Mouse (Mus musculus) embryonic facial prominence, embryonic 14.5 days (tissue): ENCODE measurements at regions not wholly inside any gene's neighbourhood (a gene's known extent, or its start where the extent isn't known, plus 50 kb on each side); places are given as distances from the start of the nearest gene placed in this dataset.

Experiments
- ATAC-seq: fragments of 200-750 bp; cut with Nextera tagmentation; 2 replicates; pipeline ENCODE4 v1.8.0; 2017; ENCODE audit warnings: low read depth, moderate number of reproducible peaks, moderate TSS enrichment
- DNase-seq: peaks from one replicate; pipeline ENCODE4 v3.0.0-alpha.2; 2015; ENCODE audit warnings: low spot score
- H3K27ac ChIP-seq: fragments of 300-500 bp; sonication (generic); replicated peaks from 2 replicates; pipeline ENCODE4 v1.5.1; 2014; ENCODE audit warnings: low read depth, mild to moderate bottlenecking, low read length, moderate library complexity
- H3K27me3 ChIP-seq: fragments of 300-500 bp; sonication (generic); replicated peaks from 2 replicates; pipeline ENCODE4 v1.6.1; 2014; ENCODE audit warnings: low read length; ENCODE audit not compliant: control insufficient read depth, insufficient read depth
- H3K36me3 ChIP-seq: fragments of 300-500 bp; sonication (generic); 2 replicates; pipeline ENCODE4 v1.6.1; 2014; ENCODE audit warnings: low read length, mixed read lengths; ENCODE audit not compliant: control insufficient read depth, insufficient read depth
- H3K4me1 ChIP-seq: fragments of 300-500 bp; sonication (generic); 2 replicates; pipeline ENCODE4 v1.6.1; 2014; ENCODE audit warnings: antibody characterized with exemption, low read length; ENCODE audit not compliant: control insufficient read depth, insufficient read depth
- H3K4me2 ChIP-seq: fragments of 300-500 bp; sonication (generic); 2 replicates; pipeline ENCODE4 v1.6.1; 2014; ENCODE audit warnings: low read depth, mild to moderate bottlenecking, low read length, moderate library complexity, mixed read lengths
- H3K4me3 ChIP-seq: fragments of 300-500 bp; sonication (generic); 2 replicates; pipeline ENCODE4 v1.5.1; 2014; ENCODE audit warnings: low read depth, mild to moderate bottlenecking, low read length
- H3K9ac ChIP-seq: fragments of 300-500 bp; sonication (generic); 2 replicates; pipeline ENCODE4 v1.6.1; 2014; ENCODE audit warnings: low read depth, mild to moderate bottlenecking, low read length, moderate library complexity, mixed read lengths
- H3K9me3 ChIP-seq: fragments of 300-500 bp; sonication (generic); 2 replicates; pipeline ENCODE4 v1.6.1; 2016; ENCODE audit warnings: low read length; ENCODE audit not compliant: control insufficient read depth
- WGBS: fragments of 180-500 bp; shearing (Covaris S2); extraction: QIAGEN DNeasy Blood & Tissue Kit; methylation state at CpG from one replicate; pipeline ENCODE4 v1.1.7; 2014; 5-methylcytosine and 5-hydroxymethylcytosine counted together

DNA sequence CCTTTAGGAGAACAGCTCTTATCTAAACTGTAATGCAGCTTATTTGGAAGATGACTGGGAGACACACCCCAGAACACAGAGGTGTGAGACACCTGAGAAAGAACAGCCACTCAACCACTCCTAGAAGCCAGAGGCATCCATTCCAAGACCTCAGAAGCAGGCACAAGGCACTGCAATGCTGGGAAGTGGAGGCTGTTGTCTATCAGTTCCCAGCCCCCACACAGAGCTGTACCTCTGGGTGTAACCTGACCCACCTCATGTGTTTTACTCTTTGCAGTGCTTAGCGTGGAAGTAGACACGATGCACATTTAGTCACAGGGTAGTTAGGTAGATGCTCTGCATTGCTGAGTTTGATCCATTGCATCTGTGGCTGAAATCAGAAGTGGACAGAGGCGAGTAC is 62.6 kb upstream of the Zfp706 start:
- Histone ChIP-seq H3K9ac (no peak overlapping the region), H3K9me3 (no peaks in the 10 kb centered on the region), H3K27ac (no peak overlapping the region), H3K4me3 (no peak overlapping the region), H3K27me3 (no peaks in the 10 kb centered on the region), H3K4me2 (no peak overlapping the region), H3K4me1 (no peaks in the 10 kb centered on the region), H3K36me3 (no peaks in the 10 kb centered on the region)
- DNase-seq (no peak), ATAC-seq (no peak)
- 32% methylated on average over 3 of the region's 3 CpGs for WGBS

DNA sequence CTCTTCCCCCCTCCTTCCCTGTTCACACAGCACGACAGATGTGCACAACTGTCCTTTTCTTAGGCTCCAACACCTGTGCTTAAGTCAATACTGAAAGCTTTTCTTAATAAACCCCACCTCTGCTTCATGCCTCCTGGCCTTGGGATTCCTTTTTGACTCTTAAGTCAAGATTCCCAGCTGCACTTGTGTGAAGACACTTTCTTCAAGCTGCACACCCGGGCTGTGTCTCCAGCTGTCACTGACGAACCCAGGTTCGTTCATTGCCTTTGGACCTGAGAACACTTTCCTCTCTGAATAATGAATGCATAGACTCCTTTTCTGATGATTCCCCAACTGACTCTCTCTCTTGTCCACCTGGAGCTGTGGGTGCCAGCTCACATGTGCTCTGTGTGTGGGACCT is 59.8 kb upstream of the Zfp706 start:
- ATAC-seq (no peak), DNase-seq (no peak)
- H3K4me2 ChIP-seq, result no peak overlapping the region
- no peaks in the 10 kb centered on the region for H3K4me1 ChIP-seq
- H3K36me3 ChIP-seq, result no peaks in the 10 kb centered on the region
- no peak overlapping the region for H3K4me3 ChIP-seq
- WGBS, result 72% methylated on average over 4 of the region's 4 CpGs
- H3K27ac ChIP-seq, result no peak overlapping the region
- H3K9ac ChIP-seq, result no peak overlapping the region
- no peaks in the 10 kb centered on the region for H3K9me3 ChIP-seq
- H3K27me3 ChIP-seq, result no peaks in the 10 kb centered on the region

DNA sequence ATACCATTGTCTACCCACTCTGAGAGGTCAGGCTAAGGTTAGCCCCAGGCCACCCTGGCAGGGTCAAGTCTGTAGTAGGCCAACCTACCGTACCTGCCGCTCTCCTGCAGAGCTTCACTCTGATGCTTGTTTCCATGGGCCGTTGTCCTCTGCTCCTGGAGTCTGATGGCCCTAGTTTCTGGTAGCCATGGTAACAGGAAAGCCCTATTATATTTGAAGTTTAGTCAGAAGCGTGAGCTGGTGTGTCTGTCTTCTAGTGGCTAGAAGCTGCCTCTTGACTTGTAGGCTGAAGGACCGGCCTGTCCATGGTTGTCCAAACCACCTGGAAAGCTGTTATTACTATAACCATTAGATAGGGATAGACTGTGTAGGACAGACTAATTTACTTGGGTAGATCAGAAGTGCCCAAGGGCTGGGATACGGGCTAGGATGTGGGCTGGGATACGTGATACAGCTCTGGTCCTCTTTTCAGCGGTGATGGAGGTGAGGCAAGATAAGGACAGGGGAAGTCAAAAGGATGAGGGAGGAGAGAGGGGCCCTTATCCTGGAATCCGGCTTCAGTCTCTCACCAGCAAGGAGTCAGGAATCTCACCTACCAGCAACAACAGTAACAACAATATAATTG is 58.5 kb upstream of the Zfp706 start:
- H3K36me3 ChIP-seq, result no peaks in the 10 kb centered on the region
- no peak overlapping the region for H3K4me3 ChIP-seq
- WGBS, result 89% methylated on average over 8 of the region's 9 CpGs

DNA sequence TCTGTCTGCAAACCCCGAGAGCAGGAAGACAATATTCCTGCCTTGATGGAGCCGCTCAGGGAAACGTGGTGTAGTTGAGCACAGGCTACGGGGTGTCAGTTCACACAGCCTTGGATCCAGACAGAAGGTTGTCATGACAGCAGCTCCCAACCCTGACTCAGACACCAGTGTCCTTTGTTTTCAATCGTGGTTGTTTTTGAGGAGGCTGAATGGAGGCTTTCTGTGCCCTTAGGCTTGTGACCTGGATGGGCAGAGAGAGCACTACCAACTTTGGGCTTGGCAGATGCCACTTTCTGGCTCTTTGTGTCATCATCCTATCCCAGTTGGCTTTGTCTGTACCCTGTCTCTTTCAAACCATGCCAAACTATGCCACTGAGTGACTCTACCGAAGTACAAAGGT is 57.8 kb upstream of the Zfp706 start:
- Histone ChIP-seq H3K4me3 (no peak overlapping the region), H3K36me3 (no peaks in the 10 kb centered on the region), H3K27me3 (no peaks in the 10 kb centered on the region), H3K4me2 (no peak overlapping the region), H3K4me1 (no peaks in the 10 kb centered on the region), H3K27ac (no peak overlapping the region), H3K9ac (no peak overlapping the region), H3K9me3 (no peaks in the 10 kb centered on the region)
- ATAC-seq (no peak), DNase-seq (no peak)
- WGBS, result 68% methylated on average over 6 of the region's 6 CpGs

More for the DNA sequence above, 58.5 kb upstream of the Zfp706 start:
- no peak overlapping the region for H3K4me2 ChIP-seq
- H3K27me3 ChIP-seq, result no peaks in the 10 kb centered on the region
- DNase-seq (no peak), ATAC-seq (no peak)
- H3K4me1 ChIP-seq, result no peaks in the 10 kb centered on the region
- no peak overlapping the region for H3K27ac ChIP-seq
- no peak overlapping the region for H3K9ac ChIP-seq
- H3K9me3 ChIP-seq, result no peaks in the 10 kb centered on the region

DNA sequence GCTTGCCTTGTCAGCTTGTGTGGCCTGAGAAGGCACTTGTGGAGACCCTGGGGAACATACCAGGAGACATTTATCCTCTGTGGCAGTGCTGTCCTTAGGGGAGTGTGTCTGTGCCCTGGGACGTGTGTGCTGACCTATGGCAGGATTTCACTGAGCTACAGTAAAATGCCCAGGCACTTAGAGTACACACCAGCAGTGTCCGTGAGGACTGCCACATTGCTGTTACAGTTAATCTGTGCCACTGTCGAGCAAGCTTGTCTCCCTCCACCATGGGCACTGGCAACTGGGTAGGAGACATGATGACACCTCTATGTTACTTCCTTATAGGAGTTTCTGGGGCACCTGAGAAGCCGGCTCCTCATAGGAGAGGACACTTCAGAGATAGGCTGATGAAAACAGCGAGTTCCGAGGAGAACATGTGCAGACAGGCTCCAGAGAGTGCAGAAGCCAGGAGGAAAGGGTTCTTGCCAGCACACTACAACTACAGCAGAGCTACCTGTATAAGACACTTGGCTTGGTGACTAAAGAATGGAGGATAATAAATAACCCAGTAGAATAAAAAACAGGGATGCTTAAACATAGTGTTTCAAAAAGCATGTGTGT is 56.3 kb upstream of the Zfp706 start:
- no peaks in the 10 kb centered on the region for H3K27me3 ChIP-seq
- no peaks in the 10 kb centered on the region for H3K4me1 ChIP-seq
- H3K9ac ChIP-seq, result no peak overlapping the region
- no peaks in the 10 kb centered on the region for H3K9me3 ChIP-seq
- WGBS, result 77% methylated on average over 6 of the region's 6 CpGs
- ATAC-seq (no peak), DNase-seq (no peak)
- no peak overlapping the region for H3K4me3 ChIP-seq
- no peaks in the 10 kb centered on the region for H3K36me3 ChIP-seq
- no peak overlapping the region for H3K4me2 ChIP-seq
- H3K27ac ChIP-seq, result no peak overlapping the region

DNA sequence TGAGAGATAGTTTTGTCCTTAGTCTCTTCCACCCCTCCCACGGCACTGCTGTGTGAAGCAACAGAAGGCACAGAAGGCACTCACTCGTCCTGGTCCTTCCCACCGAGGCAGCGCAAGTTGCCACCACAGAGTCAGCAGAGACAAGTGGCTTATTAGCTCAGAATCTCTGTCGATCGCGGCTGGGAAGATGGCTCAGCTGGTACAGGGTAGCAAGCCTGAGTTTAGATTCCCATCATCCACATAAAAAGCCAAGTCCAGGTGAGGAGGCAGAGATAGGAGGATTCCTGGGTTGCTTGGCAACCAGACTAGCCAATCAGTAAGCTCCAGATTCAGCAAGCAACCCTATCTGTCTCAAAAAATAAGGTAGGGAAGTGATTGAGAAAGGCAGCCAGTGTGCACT is 55.0 kb upstream of the Zfp706 start:
- Histone ChIP-seq H3K27ac (no peak overlapping the region), H3K4me2 (no peak overlapping the region), H3K9ac (no peak overlapping the region), H3K4me1 (no peaks in the 10 kb centered on the region), H3K9me3 (no peaks in the 10 kb centered on the region), H3K4me3 (no peak overlapping the region), H3K27me3 (no peaks in the 10 kb centered on the region), H3K36me3 (no peaks in the 10 kb centered on the region)
- DNase-seq (no peak), ATAC-seq (no peak)
- 82% methylated on average over 7 of the region's 7 CpGs for WGBS

DNA sequence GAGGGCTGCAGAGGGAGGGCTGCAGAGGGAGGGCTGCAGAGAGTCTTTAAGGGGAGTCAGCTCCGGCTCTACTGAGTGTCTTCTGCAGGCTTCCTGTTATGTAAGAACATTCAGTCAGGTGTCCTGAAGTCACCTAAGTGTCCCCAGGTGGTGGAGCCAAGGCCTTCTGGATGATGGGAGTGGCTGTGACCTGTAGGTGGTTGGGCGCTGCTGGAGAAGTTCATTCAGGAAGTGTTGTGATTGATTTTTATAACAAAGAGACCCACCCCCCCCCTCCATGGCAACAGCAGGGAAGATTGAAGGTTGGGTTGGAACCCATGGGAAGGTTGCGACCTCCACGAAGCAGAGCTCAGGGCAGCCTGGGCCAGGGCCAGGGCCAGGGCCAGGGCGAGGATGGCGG is 53.9 kb upstream of the Zfp706 start:
- no peak for ATAC-seq
- Histone ChIP-seq H3K9me3 (no peaks in the 10 kb centered on the region), H3K36me3 (no peaks in the 10 kb centered on the region), H3K9ac (no peak overlapping the region), H3K27me3 (no peaks in the 10 kb centered on the region), H3K4me1 (no peaks in the 10 kb centered on the region), H3K4me3 (no peak overlapping the region), H3K27ac (no peak overlapping the region), H3K4me2 (no peak overlapping the region)
- WGBS, result 81% methylated on average over 6 of the region's 6 CpGs
- DNase-seq, result no peak

DNA sequence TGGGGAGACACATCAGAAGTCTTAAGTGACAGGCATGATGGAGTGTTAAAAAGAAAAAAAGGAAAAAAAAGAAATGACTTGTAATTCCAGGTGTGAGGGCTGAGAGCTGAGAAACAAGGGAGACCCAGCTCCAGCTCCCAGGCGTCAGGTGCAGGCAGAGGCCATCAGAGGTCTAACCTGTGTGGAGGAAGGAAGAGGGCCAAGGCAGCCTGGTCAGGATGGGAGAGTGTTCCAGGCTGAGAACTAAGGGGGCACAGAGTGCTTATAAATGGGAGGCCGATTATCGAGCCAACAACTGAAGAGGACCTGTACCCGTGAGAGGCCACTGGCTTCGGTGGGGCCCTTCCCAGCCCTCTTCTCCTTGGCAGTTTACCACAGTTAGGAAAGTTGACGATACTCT is 53.3 kb upstream of the Zfp706 start:
- H3K4me2 ChIP-seq, result no peak overlapping the region
- H3K27ac ChIP-seq, result no peak overlapping the region
- no peaks in the 10 kb centered on the region for H3K27me3 ChIP-seq
- H3K9me3 ChIP-seq, result no peaks in the 10 kb centered on the region
- H3K4me1 ChIP-seq, result no peaks in the 10 kb centered on the region
- H3K36me3 ChIP-seq, result no peaks in the 10 kb centered on the region
- WGBS, result 92% methylated on average over 6 of the region's 6 CpGs
- no peak overlapping the region for H3K9ac ChIP-seq
- ATAC-seq (no peak), DNase-seq (no peak)
- H3K4me3 ChIP-seq, result no peak overlapping the region
